Mouse (Mus musculus): ENCODE measurements around the gene Pdgfb. TPM values are rescaled to one million over a fixed set of nuclear protein-coding genes. Genes with fewer than 3 reads are reported as not detected.

Pdgfb gene
- polyA plus RNA-seq, 1 experiment from 2014 or later, result 2.5 TPM

- no peak overlapping the region for H3K27ac ChIP-seq
- no peak for ATAC-seq (ENCODE audit: low FRiP score)
- no peak overlapping the region for H3K4me2 ChIP-seq (replicated peaks)
- H3K9me3 ChIP-seq (replicated peaks), result peaks cover 7% of the 10 kb centered on the region
- H3K36me3 ChIP-seq, result no peaks in the 10 kb centered on the region
- no peak overlapping the region for H3K9ac ChIP-seq
- no peak overlapping the region for H3K4me3 ChIP-seq
- H3K27me3 ChIP-seq, result no peaks in the 10 kb centered on the region; the same call in 1 of the 2 replicates
- WGBS, result 70% methylated on average over 4 of the region's 4 CpGs
- H3K4me1 ChIP-seq, result no peaks in the 10 kb centered on the region
Measured at GRCm38 (mm10) chr15:80050093-80050492, 35.3 kb upstream of the Pdgfb start.

- Histone ChIP-seq H3K27ac (no peak overlapping the region), H3K9me3 (replicated peaks) (peaks cover 7% of the 10 kb centered on the region), H3K27me3 (no peaks in the 10 kb centered on the region; the same call in 1 of the 2 replicates), H3K36me3 (no peaks in the 10 kb centered on the region), H3K9ac (no peak overlapping the region), H3K4me3 (no peak overlapping the region), H3K4me1 (no peaks in the 10 kb centered on the region), H3K4me2 (replicated peaks) (no peak overlapping the region)
- WGBS, result 50% methylated on average over 5 of the region's 5 CpGs
- ATAC-seq (ENCODE audit: low FRiP score), result no peak
Measured at GRCm38 (mm10) chr15:80047973-80048372, 33.2 kb upstream of the Pdgfb start.

- Histone ChIP-seq H3K27me3 (no peaks in the 10 kb centered on the region; the same call in 1 of the 2 replicates), H3K9me3 (replicated peaks) (peaks cover 7% of the 10 kb centered on the region), H3K4me1 (no peaks in the 10 kb centered on the region), H3K9ac (no peak overlapping the region), H3K4me2 (replicated peaks) (no peak overlapping the region), H3K4me3 (no peak overlapping the region), H3K36me3 (no peaks in the 10 kb centered on the region), H3K27ac (no peak overlapping the region)
- no peak for ATAC-seq (ENCODE audit: low FRiP score)
- 74% methylated on average over 2 of the region's 2 CpGs for WGBS
Measured at GRCm38 (mm10) chr15:80047242-80047641, 32.5 kb upstream of the Pdgfb start.

- H3K4me2 ChIP-seq (replicated peaks), result no peak overlapping the region
- H3K27ac ChIP-seq, result no peak overlapping the region
- no peaks in the 10 kb centered on the region for H3K36me3 ChIP-seq
- H3K27me3 ChIP-seq, result no peaks in the 10 kb centered on the region; the same call in 1 of the 2 replicates
- no peaks in the 10 kb centered on the region for H3K4me1 ChIP-seq
- no peak for ATAC-seq (ENCODE audit: low FRiP score)
- no peak overlapping the region for H3K9ac ChIP-seq
- WGBS, result 100% methylated on average over 2 of the region's 2 CpGs
- peaks cover 7% of the 10 kb centered on the region for H3K9me3 ChIP-seq (replicated peaks)
- H3K4me3 ChIP-seq, result no peak overlapping the region
Measured at GRCm38 (mm10) chr15:80045749-80046148, 31.0 kb upstream of the Pdgfb start.

GRCm38 (mm10) chr15:80044249-80044648 lies 29.5 kb upstream of the Pdgfb start:
- WGBS, result 89% methylated on average over 10 of the region's 10 CpGs
- ATAC-seq (ENCODE audit: low FRiP score), result no peak

GRCm38 (mm10) chr15:80042152-80042551 lies 27.4 kb upstream of the Pdgfb start:
- 73% methylated on average over 4 of the region's 4 CpGs for WGBS
- ATAC-seq (ENCODE audit: low FRiP score), result no peak
- H3K4me2 ChIP-seq (replicated peaks), result no peak overlapping the region
- H3K4me3 ChIP-seq, result no peak overlapping the region
- H3K36me3 ChIP-seq, result no peaks in the 10 kb centered on the region
- H3K9me3 ChIP-seq (replicated peaks), result peaks cover 7% of the 10 kb centered on the region
- no peaks in the 10 kb centered on the region; the same call in 1 of the 2 replicates for H3K27me3 ChIP-seq
- H3K9ac ChIP-seq, result no peak overlapping the region
- no peak overlapping the region for H3K27ac ChIP-seq
- H3K4me1 ChIP-seq, result no peaks in the 10 kb centered on the region

More at GRCm38 (mm10) chr15:80044249-80044648, 29.5 kb upstream of the Pdgfb start:
- no peaks in the 10 kb centered on the region for H3K4me1 ChIP-seq
- peaks cover 7% of the 10 kb centered on the region for H3K9me3 ChIP-seq (replicated peaks)
- H3K9ac ChIP-seq, result no peak overlapping the region
- H3K4me2 ChIP-seq (replicated peaks), result no peak overlapping the region
- no peak overlapping the region for H3K27ac ChIP-seq
- no peaks in the 10 kb centered on the region; the same call in 1 of the 2 replicates for H3K27me3 ChIP-seq
- no peaks in the 10 kb centered on the region for H3K36me3 ChIP-seq
- no peak overlapping the region for H3K4me3 ChIP-seq

- no peaks in the 10 kb centered on the region for H3K9me3 ChIP-seq (replicated peaks)
- no peaks in the 10 kb centered on the region for H3K4me1 ChIP-seq
- H3K27ac ChIP-seq, result no peak overlapping the region
- H3K27me3 ChIP-seq, result no peaks in the 10 kb centered on the region
- no peak overlapping the region for H3K4me2 ChIP-seq (replicated peaks)
- no peak overlapping the region for H3K4me3 ChIP-seq
- no peak for ATAC-seq (ENCODE audit: low FRiP score)
- H3K9ac ChIP-seq, result no peak overlapping the region
- no peaks in the 10 kb centered on the region for H3K36me3 ChIP-seq
- 98% methylated on average over 2 of the region's 2 CpGs for WGBS
Measured at GRCm38 (mm10) chr15:80038110-80038391, 23.3 kb upstream of the Pdgfb start.

GRCm38 (mm10) chr15:80037255-80038109 lies 22.7 kb upstream of the Pdgfb start:
- H3K4me2 ChIP-seq (replicated peaks), result no peak overlapping the region
- H3K27me3 ChIP-seq, result no peaks in the 10 kb centered on the region
- H3K4me3 ChIP-seq, result no peak overlapping the region
- H3K4me1 ChIP-seq, result no peaks in the 10 kb centered on the region
- H3K36me3 ChIP-seq, result no peaks in the 10 kb centered on the region
- no peak overlapping the region for H3K9ac ChIP-seq
- H3K27ac ChIP-seq, result no peak overlapping the region
- ATAC-seq (ENCODE audit: low FRiP score), result no peak
- 79% methylated on average over 11 of the region's 11 CpGs for WGBS
- H3K9me3 ChIP-seq (replicated peaks), result no peaks in the 10 kb centered on the region

GRCm38 (mm10) chr15:80035341-80035885 lies 20.6 kb upstream of the Pdgfb start:
- WGBS, result 82% methylated on average over 6 of the region's 6 CpGs
- H3K4me1 ChIP-seq, result no peaks in the 10 kb centered on the region
- ATAC-seq (ENCODE audit: low FRiP score), result no peak
- H3K27ac ChIP-seq, result no peak overlapping the region
- H3K9ac ChIP-seq, result no peak overlapping the region
- H3K4me2 ChIP-seq (replicated peaks), result no peak overlapping the region
- no peaks in the 10 kb centered on the region for H3K27me3 ChIP-seq
- no peaks in the 10 kb centered on the region for H3K9me3 ChIP-seq (replicated peaks)
- no peaks in the 10 kb centered on the region for H3K36me3 ChIP-seq
- H3K4me3 ChIP-seq, result no peak overlapping the region

- Histone ChIP-seq H3K4me3 (no peak overlapping the region), H3K27me3 (no peaks in the 10 kb centered on the region), H3K36me3 (no peaks in the 10 kb centered on the region), H3K9ac (no peak overlapping the region), H3K4me1 (no peaks in the 10 kb centered on the region), H3K9me3 (replicated peaks) (no peaks in the 10 kb centered on the region), H3K4me2 (replicated peaks) (no peak overlapping the region), H3K27ac (no peak overlapping the region)
- ATAC-seq (ENCODE audit: low FRiP score), result no peak
Measured at GRCm38 (mm10) chr15:80034913-80035312, 20.1 kb upstream of the Pdgfb start.

GRCm38 (mm10) chr15:80034366-80034765 lies 19.6 kb upstream of the Pdgfb start:
- Histone ChIP-seq H3K4me1 (no peaks in the 10 kb centered on the region), H3K27me3 (no peaks in the 10 kb centered on the region), H3K4me3 (no peak overlapping the region), H3K9ac (no peak overlapping the region), H3K27ac (no peak overlapping the region), H3K9me3 (replicated peaks) (no peaks in the 10 kb centered on the region), H3K36me3 (no peaks in the 10 kb centered on the region), H3K4me2 (replicated peaks) (no peak overlapping the region)
- 69% methylated on average over 7 of the region's 7 CpGs for WGBS
- ATAC-seq (ENCODE audit: low FRiP score), result no peak

- Histone ChIP-seq H3K4me2 (replicated peaks) (no peak overlapping the region), H3K9ac (no peak overlapping the region), H3K27me3 (no peaks in the 10 kb centered on the region), H3K4me1 (0 out of 2 replicates have a peak, but pooled peaks cover under 1% of the 10 kb centered on the region), H3K36me3 (no peaks in the 10 kb centered on the region), H3K27ac (no peak overlapping the region), H3K4me3 (no peak overlapping the region), H3K9me3 (replicated peaks) (no peaks in the 10 kb centered on the region)
- ATAC-seq (ENCODE audit: low FRiP score), result no peak
- WGBS, result 84% methylated on average over 4 of the region's 4 CpGs
Measured at GRCm38 (mm10) chr15:80031133-80031532, 16.4 kb upstream of the Pdgfb start.

GRCm38 (mm10) chr15:80030399-80030798 lies 15.6 kb upstream of the Pdgfb start:
- Histone ChIP-seq H3K9me3 (replicated peaks) (no peaks in the 10 kb centered on the region), H3K27me3 (no peaks in the 10 kb centered on the region), H3K4me2 (replicated peaks) (no peak overlapping the region), H3K27ac (no peak overlapping the region), H3K4me3 (no peak overlapping the region), H3K36me3 (no peaks in the 10 kb centered on the region), H3K9ac (no peak overlapping the region), H3K4me1 (peaks cover 8% of the 10 kb centered on the region)
- no peak for ATAC-seq (ENCODE audit: low FRiP score)
- WGBS, result 92% methylated on average over 10 of the region's 10 CpGs
